Mouse (Mus musculus) cerebellum, adult 2 months (tissue): ENCODE results near the gene D7Ertd443e. TPM values are rescaled to one million over a fixed set of nuclear protein-coding genes. Genes with fewer than 3 reads are reported as not detected.

ENCODE experiments used
- DNase-seq, 2 experiments: peaks; one replicate each; pipeline ENCODE4 v3.0.0; 2021
- H3K27ac ChIP-seq: fragments of 200-500 bp; 2 replicates; pipeline ENCODE4 v1.5.1; 2012; ENCODE audit warnings: low read length, control low read depth, inconsistent platforms; ENCODE audit not compliant: insufficient read depth
- H3K27me3 ChIP-seq: fragments of 200-500 bp; 2 replicates; pipeline ENCODE4 v1.6.1; 2012; ENCODE audit warnings: inconsistent platforms, mild to moderate bottlenecking, low read length, moderate library complexity; ENCODE audit not compliant: control insufficient read depth, insufficient read depth
- H3K4me1 ChIP-seq: fragments of 200-500 bp; 2 replicates; pipeline ENCODE4 v1.6.1; 2011; ENCODE audit warnings: low read length; ENCODE audit not compliant: control insufficient read depth, insufficient read depth
- H3K4me3 ChIP-seq: fragments of 200-500 bp; replicated peaks from 2 replicates; pipeline ENCODE3; 2011; ENCODE audit warnings: mild to moderate bottlenecking, low read depth, low read length, control low read depth; ENCODE audit not compliant: insufficient read depth
- CTCF ChIP-seq: fragments of 200-500 bp; IDR thresholded peaks from 2 replicates; pipeline ENCODE4 v1.5.1; 2011; ENCODE audit warnings: low read depth, mild to moderate bottlenecking, control low read depth, low read length, moderate library complexity, borderline replicate concordance; ENCODE audit not compliant: insufficient read depth
- POLR2A ChIP-seq: fragments of 200-500 bp; IDR thresholded peaks from 2 replicates; pipeline ENCODE4 v1.6.1; 2011; ENCODE audit warnings: low read length, control low read depth, borderline replicate concordance; ENCODE audit not compliant: insufficient read depth
- WGBS: fragments of 180-500 bp; shearing (Covaris S2); methylation state at CpG from one replicate; pipeline ENCODE4 v1.1.7; 2018; 5-methylcytosine and 5-hydroxymethylcytosine counted together
- polyA plus RNA-seq: library from polyadenylated mRNA; depleted of rRNA; stranded (reverse); fragments of >200 nt; gene quantifications from 2 replicates; pipeline ENCODE4 v1.2.3, GENCODE M21; 2012

D7Ertd443e gene
- polyA plus RNA-seq, 1 experiment: 7.4 TPM

DNA sequence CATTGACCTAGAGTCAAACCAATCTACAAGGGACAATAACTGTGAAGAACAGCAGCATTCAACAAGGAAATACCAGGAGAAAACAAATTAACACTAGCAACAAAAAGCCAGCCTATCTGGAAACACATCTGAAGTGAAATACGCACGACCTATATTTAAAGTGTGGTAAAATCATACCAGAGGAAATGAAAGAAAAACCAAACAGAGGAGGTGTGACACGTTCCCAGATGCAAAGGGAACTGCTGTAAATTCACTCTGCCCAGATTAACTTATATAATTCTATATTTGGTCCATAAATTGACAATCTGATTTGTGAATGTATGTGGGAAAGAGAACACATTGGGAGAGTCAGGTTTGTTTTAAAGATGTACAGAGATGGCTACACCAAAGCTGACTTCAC, 2.7 kb downstream of the D7Ertd443e start:
- Histone ChIP-seq H3K27ac (no peak overlapping the region), H3K27me3 (no peaks in the 10 kb centered on the region), H3K4me1 (no peaks in the 10 kb centered on the region), H3K4me3 (no peak overlapping the region)
- no peak for DNase-seq
- TF ChIP-seq CTCF (no peak), POLR2A (no peak)
- 93% methylated on average over 3 of the region's 3 CpGs for WGBS

DNA sequence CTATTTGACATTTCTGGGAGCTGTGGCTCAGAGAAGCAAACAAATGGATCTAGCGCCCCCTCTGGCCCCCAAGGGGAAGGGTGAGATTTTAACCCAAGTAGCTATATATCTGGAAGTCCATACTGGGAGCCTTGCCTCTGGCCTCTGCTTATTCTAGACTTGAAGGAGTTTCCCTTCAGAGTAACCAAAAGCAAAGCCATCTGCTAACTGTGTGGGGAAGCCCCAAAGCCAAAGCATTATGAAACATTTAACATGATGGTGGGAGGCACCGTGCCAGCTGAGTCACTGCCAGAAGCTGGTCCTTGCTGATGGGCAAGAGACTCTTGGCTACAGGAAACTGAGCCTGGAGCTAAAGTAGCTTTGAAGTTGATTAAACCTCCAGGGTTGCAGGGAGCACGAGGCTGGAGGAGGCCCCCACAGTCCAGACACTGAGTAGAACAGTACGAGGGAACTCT, 4.0 kb downstream of the D7Ertd443e start:
- 2% methylated on average over 4 of the region's 4 CpGs for WGBS

DNA sequence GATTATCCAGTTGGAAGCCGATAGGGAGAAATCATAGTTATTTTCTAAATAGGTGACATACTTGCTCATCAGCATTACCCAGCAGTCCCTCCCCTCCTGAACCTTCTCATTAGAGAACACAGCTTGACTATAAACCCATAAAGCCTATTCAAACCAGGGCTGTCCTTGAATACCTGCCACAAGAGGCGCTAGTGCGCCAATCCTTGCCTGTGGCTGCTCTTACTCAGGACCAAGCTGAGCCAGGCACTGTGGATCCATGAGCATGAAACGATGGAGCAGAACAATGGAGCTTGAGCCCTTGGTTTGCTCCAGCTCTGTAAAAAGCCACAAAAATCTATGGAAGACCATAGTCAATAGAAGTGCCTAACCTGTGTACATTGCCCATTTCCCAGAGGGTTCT, 7.2 kb downstream of the D7Ertd443e start:
- Histone ChIP-seq H3K27ac (no peak overlapping the region), H3K4me3 (no peak overlapping the region), H3K27me3 (no peaks in the 10 kb centered on the region; the same call in 1 of the 2 replicates), H3K4me1 (no peaks in the 10 kb centered on the region)
- WGBS: 49% methylated on average over 4 of the region's 4 CpGs
- TF ChIP-seq CTCF (peak; percentile 55; the same call in 1 of the 2 replicates), POLR2A (no peak)
- DNase-seq: peak; percentile 15 to 30

More for the DNA sequence above, 4.0 kb downstream of the D7Ertd443e start:
- Histone ChIP-seq H3K27me3 (no peaks in the 10 kb centered on the region), H3K27ac (no peak overlapping the region), H3K4me1 (no peaks in the 10 kb centered on the region), H3K4me3 (no peak overlapping the region)
- DNase-seq: peak; percentile 44 to 54
- TF ChIP-seq POLR2A (no peak), CTCF (no peak; the same call in 1 of the 2 replicates)

DNA sequence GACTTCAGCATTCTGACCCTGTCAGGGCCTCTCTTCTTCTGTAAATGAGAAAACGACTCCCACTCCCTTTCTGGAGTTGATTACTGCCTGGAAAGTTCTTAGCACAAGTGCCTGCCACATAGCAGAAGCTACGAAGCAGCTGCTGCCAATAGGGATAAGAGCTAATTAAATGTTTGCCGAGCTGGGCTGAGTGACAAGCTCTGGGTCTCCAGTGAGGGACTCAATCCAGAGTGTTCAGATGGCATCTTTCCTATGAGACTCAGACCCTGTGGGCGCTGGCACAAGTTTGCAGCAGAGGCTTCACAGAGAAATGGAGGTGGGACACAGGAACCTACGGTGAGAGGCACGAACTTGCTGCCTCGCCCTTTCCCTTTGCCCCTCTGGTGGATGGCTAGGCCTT, 8.7 kb downstream of the D7Ertd443e start:
- Histone ChIP-seq H3K27ac (no peak overlapping the region), H3K4me1 (no peaks in the 10 kb centered on the region), H3K27me3 (no peaks in the 10 kb centered on the region; the same call in 1 of the 2 replicates), H3K4me3 (no peak overlapping the region)
- DNase-seq: no peak
- WGBS: 19% methylated on average over 7 of the region's 7 CpGs
- no peak for TF ChIP-seq CTCF
- no peak for TF ChIP-seq POLR2A

DNA sequence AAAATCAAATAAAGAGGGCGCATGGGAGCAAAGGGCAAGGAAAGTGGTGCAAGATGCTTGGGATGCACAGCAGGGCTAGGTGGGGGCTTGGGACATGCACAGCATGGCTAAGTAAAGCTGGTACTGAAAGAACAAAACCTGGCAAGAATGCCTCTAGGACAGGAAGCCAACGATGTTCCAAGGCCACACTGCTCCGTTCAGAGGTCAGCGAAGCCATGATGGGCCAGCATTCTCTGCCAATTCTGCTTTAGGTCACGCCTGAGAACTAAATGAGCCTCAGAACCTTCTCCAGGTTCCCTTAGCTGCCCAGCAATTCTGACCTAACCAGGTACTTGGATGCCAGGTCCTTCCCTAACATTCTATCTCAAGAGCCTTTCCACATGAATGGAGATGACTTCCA, 13.2 kb downstream of the D7Ertd443e start:
- TF ChIP-seq POLR2A (no peak), CTCF (no peak)
- Histone ChIP-seq H3K4me3 (no peak overlapping the region), H3K27me3 (no peaks in the 10 kb centered on the region; the same call in 1 of the 2 replicates), H3K4me1 (no peaks in the 10 kb centered on the region), H3K27ac (no peak overlapping the region)
- no peak for DNase-seq
- 35% methylated on average over 5 of the region's 5 CpGs for WGBS

DNA sequence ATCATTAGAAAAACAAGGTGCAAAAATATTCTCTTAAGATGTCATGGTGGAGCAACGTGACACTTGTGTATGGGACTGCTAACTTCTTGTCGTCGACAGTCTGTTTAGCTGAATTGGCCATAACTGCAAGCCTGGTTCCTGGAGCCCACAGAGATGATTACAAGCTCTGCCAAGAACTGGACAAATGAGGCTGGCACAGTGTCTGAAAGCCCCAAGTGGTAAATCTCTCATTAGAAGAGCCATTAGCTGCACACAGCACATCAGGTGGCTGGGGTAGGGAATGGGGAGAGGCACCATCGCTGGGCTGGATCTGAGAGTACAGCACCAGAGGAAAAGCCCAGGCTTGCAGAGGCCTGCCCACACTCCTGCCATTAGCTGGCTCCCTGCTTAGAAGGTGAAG, 16.2 kb downstream of the D7Ertd443e start:
- TF ChIP-seq POLR2A: no peak
- no peak for TF ChIP-seq CTCF
- H3K4me3 ChIP-seq: no peak overlapping the region
- peak in 1 of 2 experiments; percentile 3 for DNase-seq
- no peaks in the 10 kb centered on the region for H3K4me1 ChIP-seq
- WGBS: 7% methylated on average over 4 of the region's 4 CpGs
- no peak overlapping the region for H3K27ac ChIP-seq
- no peaks in the 10 kb centered on the region; the same call in 1 of the 2 replicates for H3K27me3 ChIP-seq

DNA sequence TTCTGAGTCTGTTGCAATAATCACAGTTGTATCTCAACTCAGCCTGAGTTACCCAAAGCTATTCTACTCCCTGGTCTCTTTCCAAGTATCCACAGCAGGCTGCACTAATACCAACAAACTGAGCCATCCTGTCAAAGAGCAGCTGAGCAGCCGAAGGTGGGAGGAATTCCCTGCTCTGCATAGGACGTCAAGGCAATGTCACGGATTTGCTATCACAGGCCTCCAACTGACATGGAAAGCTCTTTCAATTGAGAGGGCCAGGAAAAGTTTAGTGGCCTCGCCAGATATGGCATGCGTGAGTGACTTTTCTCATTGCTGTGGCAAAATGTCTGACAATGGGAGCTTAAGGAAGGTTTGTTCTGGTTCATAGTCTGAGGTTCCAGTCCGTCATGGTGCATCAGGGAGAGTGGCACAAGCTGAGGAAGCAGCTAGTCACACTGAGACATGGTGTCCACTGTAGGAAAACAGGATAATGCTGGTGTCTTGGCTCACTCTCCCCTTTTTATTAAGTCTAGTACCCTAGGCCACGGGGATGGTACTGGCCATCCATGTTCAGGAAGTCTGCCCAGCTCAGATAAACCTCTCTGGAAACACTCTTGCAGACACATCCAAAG, 23.1 kb downstream of the D7Ertd443e start:
- Histone ChIP-seq H3K27me3 (no peaks in the 10 kb centered on the region; the same call in 1 of the 2 replicates), H3K27ac (no peak overlapping the region), H3K4me1 (no peaks in the 10 kb centered on the region), H3K4me3 (no peak overlapping the region)
- DNase-seq: no peak
- TF ChIP-seq POLR2A (no peak), CTCF (no peak)
- WGBS: 36% methylated on average over 7 of the region's 7 CpGs

DNA sequence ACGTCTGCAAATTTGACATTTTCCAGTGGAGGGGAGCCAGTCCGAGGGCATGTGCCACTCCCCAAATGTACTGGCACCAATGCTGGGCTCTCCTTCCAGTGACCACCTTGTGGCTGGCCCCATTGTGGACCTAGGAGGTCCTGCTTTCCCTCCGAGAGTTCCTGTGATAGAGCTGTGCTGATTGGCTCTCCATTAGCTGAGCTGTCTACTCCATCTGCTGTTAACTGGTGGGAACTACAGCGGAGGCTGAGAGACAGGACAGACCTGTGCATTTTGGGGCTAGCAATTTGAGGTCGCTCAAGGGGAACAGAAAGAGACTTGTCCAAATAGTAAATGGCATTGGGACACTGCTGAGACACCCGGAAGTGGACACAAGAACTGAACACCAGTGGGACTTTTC, 36.6 kb downstream of the D7Ertd443e start:
- peaks cover 3% of the 10 kb centered on the region; the same call in 1 of the 2 replicates for H3K4me1 ChIP-seq
- WGBS: 19% methylated on average over 6 of the region's 6 CpGs
- no peak overlapping the region for H3K4me3 ChIP-seq
- peak; percentile 44 to 55 for DNase-seq
- TF ChIP-seq CTCF (peak; percentile 86), POLR2A (no peak)
- H3K27me3 ChIP-seq: no peaks in the 10 kb centered on the region; the same call in 1 of the 2 replicates
- H3K27ac ChIP-seq: no peak overlapping the region
